Comparison of ENCODE assay signal across 9 mouse cellular contexts in genomic region chr13:119283448-119283847, GRCm38 (mm10).
DNase-seq lines count a peak whose midpoint lies in the region; ATAC-seq and TF ChIP-seq lines count a peak whose summit lies in the region.
"Had no signal": no experiment of that assay in that cellular context is flagged by ENCODE, and none has a peak within 500 bp of the region (broad histone marks: within the 10 kb centered on the region; RNA-seq: fewer than 3 reads in every experiment).

No protein-coding gene starts in this region.

- no peak for TF ChIP-seq POLR2A in cortical plate, adult 2 months (IDR thresholded peaks at IDR 0.05; ENCODE audit: extremely low read depth, insufficient read depth, low read length)

- H3K27ac ChIP-seq in cortical plate, adult 2 months (ENCODE audit: insufficient read depth, low read length): no peak overlapping the region
- H3K27ac ChIP-seq in liver, embryonic 11.5 days (ENCODE audit: low read depth, low read length): no peak overlapping the region
- H3K27ac ChIP-seq: stomach, embryonic 15.5 days had no signal

- WGBS in liver, embryonic 11.5 days: 52% methylated on average over 6 of the region's 6 CpGs

- no peaks in the 10 kb centered on the region for H3K9me3 ChIP-seq in liver, embryonic 11.5 days (ENCODE audit: control insufficient read depth, low read length)
- H3K9me3 ChIP-seq: stomach, embryonic 15.5 days had no signal

- no peak overlapping the region for H3K4me2 ChIP-seq in liver, embryonic 11.5 days
- H3K4me2 ChIP-seq: stomach, embryonic 15.5 days had no signal

- peak; percentile 70 for DNase-seq in adrenal gland, adult 2 months
- DNase-seq in kidney, postnatal 14 days: peak; percentile 66
- DNase-seq in liver, embryonic 11.5 days (ENCODE audit: low spot score): no peak
- peak; percentile 62 for DNase-seq in ovary, postnatal 14 days (ENCODE audit: low spot score)
- peak; percentile 68 for DNase-seq in urinary bladder, postnatal 14 days (ENCODE audit: low spot score)

- no peak overlapping the region for H3K9ac ChIP-seq in liver, embryonic 11.5 days (ENCODE audit: low read depth, low read length)
- H3K9ac ChIP-seq: stomach, embryonic 15.5 days had no signal

- ATAC-seq in CD4-positive, CD25-positive, alpha-beta regulatory T cell, adult 4 months: peak; percentile 39
- peak; percentile 96 for ATAC-seq in granulocyte monocyte progenitor cell, adult 5-6 weeks (replicated peaks; ENCODE audit: poor library complexity, severe bottlenecking)
- peak; percentile 56; the same call in 1 of the 2 replicates for ATAC-seq in liver, embryonic 11.5 days (replicated peaks; ENCODE audit: low FRiP score)

- TF ChIP-seq CTCF in cortical plate, adult 2 months (IDR thresholded peaks at IDR 0.05; ENCODE audit: extremely low read depth, insufficient read depth, low read length): peak; percentile 66

- H3K4me3 ChIP-seq in cortical plate, adult 2 months (ENCODE audit: insufficient read depth, low read length): no peak overlapping the region
- no peak overlapping the region for H3K4me3 ChIP-seq in liver, embryonic 11.5 days (ENCODE audit: low read depth, low read length)
- H3K4me3 ChIP-seq: stomach, embryonic 15.5 days had no signal

- H3K27me3 ChIP-seq in liver, embryonic 11.5 days (replicated peaks; ENCODE audit: control insufficient read depth, insufficient read depth, low read length): no peaks in the 10 kb centered on the region
- H3K27me3 ChIP-seq: stomach, embryonic 15.5 days had no signal

- no peaks in the 10 kb centered on the region for H3K4me1 ChIP-seq in cortical plate, adult 2 months (ENCODE audit: control insufficient read depth, insufficient read depth, low read length)
- H3K4me1 ChIP-seq in liver, embryonic 11.5 days (replicated peaks; ENCODE audit: control insufficient read depth, insufficient read depth, low read length): no peaks in the 10 kb centered on the region
- H3K4me1 ChIP-seq: stomach, embryonic 15.5 days had no signal

- no peaks in the 10 kb centered on the region for H3K36me3 ChIP-seq in liver, embryonic 11.5 days (ENCODE audit: control insufficient read depth, insufficient read depth, low read length)
- H3K36me3 ChIP-seq: stomach, embryonic 15.5 days had no signal

Comparison
In these comparisons a context has a peak if more than half of its experiments do, and no peak if none do; other contexts are left out.
1. ATAC-seq: peak in every context shown above with its lines; median percentile 96 in granulocyte monocyte progenitor cell, adult 5-6 weeks; 56 in liver, embryonic 11.5 days; 39 in CD4-positive, CD25-positive, alpha-beta regulatory T cell, adult 4 months.